Mouse (Mus musculus) heart, adult 18-20 months (tissue): ENCODE data around the gene Mknk2. TPM values are rescaled to one million over a fixed set of nuclear protein-coding genes. Genes with fewer than 3 reads are reported as not detected.

ENCODE experiments used
- DNase-seq, 2 experiments: peaks; one replicate each; pipeline ENCODE4 v3.0.0; 2021 to 2022; ENCODE audit warnings: mixed read lengths in 1 of 2
- total RNA-seq, 2 experiments: library from RNA; stranded (reverse); gene quantifications; 2 replicates each; pipeline ENCODE4 v1.2.3; 2021

Mknk2 gene
- total RNA-seq, 2 experiments from 2014 or later: 185 to 204 TPM

DNA sequence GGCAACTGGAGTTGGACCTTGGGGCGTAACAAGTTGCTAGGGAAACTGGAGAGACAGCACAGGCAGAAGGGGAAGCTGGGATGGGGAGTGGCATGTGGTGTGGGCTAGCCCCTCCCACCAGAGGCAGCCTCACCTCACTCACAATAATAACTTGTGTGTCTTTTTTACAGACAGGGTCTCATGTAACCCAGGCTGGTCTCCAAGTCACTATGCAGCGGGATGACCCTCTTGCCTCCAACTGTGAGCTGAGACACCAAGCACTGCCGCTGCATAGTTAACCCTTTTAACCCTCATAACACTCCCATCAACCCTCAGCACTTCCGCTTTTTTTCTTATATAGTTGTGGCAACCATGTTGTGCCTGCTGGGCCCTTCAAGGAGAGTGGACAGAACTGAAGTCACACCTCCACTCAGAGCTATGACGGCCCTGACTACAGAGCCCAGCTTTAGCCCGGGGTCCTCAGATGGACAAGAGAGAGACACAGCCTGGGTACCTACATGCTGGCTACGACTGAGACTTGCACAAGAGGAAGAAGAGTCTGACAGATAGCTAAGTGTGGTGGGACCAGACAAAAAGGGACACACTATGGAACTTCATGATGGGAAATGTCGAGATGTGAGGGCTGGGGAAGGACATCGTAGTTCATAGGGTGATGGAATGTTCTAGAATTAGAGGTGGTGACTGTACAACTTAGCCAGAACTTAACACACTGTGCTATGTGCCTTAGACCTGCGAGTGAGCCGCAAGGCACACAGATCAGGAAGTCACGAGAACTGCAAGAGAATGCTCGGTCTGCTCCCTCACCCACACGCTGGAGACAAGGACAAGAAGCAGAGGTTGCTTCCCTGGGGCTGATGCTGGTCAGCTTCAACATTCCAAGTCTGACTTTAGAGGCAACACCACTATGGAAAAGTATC, 14.6 kb upstream of the Mknk2 start:
- DNase-seq: peak in 1 of 2 experiments; percentile 66

DNA sequence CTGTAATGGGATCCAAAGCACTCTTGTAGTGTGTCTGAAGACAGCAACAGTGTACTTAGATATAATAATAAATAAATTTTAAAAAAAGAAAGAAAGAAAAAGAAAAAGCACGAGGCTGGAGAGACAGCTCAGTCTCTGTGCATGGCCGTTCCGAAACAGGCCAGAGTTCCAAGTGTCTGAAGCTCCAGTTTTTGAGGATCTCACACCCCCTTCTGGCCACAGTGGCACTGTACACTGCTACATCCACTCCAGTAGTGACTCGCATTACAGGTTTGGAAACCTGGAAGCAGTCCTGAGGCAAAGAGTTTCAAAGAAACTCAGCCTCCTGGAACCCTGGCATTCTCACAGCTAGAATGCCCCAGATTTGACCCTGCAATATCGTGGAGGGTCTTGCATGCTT, 9.9 kb upstream of the Mknk2 start:
- DNase-seq: peak; percentile 84 to 86

DNA sequence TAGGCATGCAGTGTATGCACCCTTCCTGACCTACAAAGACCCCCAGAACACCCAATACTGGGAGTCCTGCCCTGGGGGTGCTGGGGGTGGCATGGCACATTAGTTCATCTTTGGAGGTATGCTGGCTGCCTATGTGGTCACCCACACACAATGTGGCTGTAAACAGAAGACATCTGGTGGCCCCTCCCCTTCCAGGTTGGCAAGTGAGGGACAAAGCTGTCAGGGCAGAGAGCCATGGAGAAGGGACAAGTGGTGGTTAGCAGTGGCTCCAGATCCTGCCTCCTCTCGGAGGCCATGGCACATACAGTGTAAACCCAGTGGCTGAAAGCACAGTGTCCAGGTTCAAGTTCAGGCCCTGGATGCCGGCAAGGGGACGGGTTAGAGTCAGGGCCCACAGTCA, 8.7 kb upstream of the Mknk2 start:
- DNase-seq: no peak

DNA sequence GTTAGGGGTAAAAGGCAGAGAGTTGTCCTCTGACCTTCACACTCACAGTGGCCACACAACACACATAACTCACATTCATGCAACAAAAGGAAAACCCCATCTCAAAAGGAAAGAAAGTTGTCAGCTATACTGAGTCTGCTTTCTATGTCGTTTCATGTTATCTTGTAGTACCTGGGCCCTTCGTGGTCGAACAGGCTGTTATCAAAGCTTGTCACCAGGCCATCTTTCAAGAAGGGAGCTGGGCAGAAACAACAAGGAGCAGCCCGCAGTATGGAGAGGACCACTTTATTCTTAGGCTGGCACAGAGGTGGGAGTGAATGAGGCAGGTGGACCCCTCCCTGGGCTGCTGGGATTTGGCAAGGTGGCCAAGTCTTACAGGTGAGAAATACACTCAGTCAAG, 7.1 kb upstream of the Mknk2 start:
- no peak for DNase-seq

DNA sequence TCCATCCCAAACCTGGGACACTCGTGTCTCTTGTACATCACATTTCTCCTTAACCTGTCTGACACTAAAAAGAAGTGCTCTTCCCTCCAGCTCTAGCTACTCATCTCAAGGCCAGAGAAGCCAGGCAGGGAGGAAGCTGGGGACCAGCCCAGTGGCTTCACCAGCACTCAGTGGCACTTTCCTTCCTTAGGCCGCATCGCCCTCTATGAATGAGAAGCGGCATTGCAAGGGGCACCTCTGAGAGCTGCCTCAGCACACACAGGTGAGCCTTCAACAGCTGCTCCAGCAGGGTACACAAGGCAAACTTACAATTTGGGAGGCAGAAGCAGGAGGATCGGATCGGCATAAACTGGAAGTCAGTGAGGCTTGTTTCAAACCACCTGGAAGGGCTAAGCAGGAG, 6.3 kb upstream of the Mknk2 start:
- peak; percentile 71 to 81 for DNase-seq

DNA sequence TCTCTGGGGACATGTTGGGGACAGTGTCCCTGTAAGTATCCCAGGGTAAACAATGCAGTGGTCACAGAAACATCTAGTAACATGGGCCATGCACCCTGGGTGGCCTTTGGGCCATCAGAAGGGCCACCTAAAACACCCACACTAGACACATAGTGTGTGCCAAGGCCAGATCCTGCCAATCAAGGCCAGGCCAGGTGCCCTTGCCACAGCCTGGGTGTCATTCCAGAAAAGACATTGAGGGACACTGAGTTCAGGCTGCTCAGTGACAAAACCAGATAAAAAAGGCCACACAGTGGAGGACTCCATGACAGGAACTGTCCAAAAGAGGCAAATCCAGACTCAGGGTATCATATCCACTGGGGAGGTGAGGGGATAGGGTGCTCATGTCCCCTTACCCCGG, 5.7 kb upstream of the Mknk2 start:
- DNase-seq: no peak

DNA sequence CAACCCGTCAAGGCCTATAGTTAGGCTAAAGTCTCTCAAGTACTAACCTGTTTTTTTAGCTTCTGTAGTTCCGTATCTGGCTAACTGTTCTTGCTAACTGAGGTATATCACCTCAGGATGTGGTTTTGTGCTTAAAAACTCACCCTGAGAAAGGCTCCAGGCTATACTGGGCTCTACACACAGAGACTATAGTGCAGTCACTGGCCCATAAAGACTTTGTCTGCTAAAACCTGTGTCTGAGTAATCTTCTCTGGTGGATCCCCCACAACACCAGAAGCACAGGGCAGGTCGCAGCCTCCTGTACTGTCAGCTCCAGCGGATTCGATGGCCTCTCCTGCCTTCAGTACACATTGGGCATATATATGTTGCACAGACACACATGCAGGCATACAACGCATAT, 4.1 kb upstream of the Mknk2 start:
- no peak for DNase-seq

DNA sequence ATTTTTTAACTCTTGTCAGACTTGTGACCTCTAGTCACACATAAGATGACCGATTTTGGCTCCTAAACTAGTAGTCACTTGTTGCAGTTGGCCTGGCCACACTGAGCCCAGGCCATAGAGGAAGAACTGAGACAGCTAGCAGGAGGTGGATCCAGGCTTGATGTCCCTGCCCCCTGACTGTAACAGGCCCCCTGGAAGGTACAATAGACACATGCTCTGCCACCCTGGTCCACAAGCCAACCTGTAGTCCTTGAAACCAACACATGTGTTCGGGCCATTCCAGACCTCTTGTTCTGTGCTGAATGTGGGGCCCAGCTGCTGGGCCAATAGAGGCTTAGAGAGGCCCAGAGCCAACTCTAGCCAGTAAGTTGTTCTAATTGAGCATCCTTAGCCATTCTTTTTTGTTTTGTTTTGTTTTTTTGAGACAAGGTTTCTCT, 2.4 kb upstream of the Mknk2 start:
- no peak for DNase-seq

DNA sequence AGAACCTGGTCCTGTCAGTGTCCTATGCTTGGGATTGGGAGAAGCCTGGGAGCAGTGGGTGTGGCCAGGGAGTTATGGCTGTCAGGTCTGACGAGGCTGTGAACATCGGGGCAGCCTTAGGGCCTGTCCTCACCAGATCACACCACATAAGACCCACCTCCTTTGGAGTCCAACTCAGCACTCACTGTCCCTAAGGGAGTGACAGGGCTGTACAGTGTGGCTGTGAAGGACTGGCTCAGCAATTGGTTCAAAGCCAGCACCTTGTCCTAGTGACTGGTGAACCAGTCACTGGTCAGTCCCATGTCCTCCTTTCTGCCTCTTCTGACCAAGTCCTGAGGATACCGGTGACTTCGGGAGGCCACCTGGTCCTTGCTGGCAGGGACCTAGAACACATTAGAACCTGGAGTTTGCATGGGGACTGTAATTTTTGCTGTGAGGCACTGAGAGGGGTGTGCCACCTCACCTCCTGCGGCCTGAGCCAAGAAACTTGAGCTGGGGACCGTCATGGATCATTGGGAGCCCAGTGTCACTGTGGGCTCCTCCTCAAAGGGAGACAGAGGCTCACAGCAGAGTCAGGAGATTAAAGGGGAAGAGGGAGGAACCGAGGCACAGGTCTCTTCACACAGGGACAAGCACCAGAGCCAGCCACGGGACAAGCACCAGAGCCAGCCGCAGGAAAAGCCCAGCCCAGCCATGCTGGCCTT, 1.8 kb upstream of the Mknk2 start:
- peak in 1 of 2 experiments; percentile 60 for DNase-seq

DNA sequence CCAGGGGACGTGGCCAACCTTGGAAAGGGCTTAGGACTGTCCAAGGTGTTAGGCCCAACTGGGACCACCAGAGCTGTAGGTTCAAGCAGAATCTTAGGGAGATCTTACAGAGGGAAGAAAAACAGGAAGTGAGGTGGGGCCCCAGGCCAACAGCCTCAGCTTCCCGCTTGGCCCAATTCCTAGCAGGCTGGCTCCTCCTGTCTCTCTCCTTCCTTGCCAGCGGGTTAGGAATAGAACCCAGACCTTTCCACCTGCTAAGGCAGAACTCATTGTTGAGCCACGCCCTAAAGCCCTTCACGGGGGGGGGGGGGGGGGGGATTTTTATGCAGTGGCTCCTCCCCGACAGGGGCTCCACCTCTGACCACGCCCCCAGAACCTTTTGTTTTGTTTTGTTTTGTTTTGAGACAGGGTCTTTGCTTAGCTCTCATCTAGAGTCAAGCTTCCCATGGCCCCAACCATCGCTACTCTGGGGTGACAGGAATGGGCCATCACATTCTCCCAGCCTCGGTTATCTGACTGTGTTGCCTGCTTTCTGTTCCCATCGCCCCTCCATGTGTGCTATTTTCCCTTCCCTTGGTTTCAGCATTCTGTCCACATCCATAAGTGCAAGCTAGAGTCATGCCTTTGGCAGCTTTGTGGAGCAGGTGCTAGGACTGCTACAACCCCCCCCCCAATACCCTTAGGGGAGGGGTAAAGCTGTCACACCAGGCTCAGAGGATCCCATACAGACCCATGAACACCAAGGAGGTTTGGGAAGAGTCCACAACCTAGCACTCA, 877 bp upstream of the Mknk2 start:
- peak; percentile 47 to 80 for DNase-seq

DNA sequence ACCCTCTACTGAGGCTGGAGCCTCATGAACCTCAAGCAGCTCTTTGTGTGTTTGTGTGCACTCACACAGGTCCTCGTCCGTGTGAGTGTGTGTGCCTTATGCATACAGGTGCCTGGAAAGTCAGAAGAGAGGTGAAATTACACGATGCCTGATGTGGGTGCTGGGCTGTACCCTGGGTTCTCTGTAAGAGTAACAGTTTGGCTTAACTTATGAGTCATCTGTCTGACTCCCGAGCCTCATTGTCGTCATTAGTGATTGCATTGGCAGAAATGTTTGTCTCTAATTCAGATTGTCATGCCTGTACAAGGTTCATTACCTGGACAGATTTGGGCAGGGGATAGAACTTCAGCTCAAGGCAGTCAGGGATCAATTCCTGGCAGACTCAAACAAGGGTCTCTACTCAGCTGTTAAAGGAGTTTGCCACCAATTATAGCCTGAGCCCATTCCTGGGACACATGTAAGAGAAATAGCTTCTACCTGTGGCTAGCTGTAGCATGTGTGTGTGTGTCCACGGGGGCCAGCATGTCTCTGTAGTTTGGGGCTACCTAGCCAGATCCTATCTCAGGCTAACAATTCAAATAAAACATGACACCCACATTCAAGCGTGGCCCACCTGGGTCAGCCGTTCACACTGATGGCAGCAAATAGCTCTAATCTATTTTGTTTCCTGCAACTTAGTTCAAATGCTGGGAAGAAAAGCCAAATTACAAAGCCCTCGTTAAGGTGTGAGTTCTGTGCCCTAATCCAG, 610 bp downstream of the Mknk2 start:
- DNase-seq: peak in 1 of 2 experiments; percentile 47

DNA sequence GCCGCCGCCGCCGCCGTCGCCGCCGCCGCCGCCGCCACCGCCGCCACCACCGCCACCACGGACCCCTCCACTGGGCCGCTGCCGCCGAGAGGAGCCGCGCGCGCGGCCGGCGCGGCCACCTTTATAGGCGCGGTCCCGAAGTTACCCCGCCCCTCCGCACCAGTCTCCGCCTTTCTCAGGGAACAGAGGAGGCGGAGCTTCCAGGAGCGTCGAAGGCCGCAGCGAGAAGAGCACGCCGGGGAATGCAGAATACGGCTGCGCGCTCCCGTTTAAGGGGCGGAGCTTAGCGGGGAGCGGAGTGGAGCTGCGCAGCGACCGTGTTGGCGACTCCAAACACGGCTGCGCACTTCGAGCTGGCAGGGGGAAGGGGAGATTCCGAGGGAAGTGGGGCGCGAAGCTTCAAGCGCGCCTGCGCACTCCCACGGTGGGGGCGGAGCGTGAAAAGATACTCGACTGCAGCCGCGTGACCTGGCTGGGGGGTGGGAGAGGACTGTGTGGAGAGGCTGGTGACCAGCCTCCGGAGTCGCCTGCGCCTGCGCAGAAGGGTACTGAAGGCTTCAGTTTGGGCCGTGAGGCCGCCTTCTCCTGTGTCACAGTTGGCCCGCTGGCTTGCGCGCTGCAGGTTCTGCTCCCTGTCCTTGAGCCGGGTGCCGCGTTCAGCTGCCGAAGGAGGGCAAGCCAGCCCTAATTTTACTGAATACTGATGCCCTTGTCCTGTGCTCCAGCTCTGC, 1.5 kb downstream of the Mknk2 start:
- DNase-seq: peak; percentile 99 to 100

DNA sequence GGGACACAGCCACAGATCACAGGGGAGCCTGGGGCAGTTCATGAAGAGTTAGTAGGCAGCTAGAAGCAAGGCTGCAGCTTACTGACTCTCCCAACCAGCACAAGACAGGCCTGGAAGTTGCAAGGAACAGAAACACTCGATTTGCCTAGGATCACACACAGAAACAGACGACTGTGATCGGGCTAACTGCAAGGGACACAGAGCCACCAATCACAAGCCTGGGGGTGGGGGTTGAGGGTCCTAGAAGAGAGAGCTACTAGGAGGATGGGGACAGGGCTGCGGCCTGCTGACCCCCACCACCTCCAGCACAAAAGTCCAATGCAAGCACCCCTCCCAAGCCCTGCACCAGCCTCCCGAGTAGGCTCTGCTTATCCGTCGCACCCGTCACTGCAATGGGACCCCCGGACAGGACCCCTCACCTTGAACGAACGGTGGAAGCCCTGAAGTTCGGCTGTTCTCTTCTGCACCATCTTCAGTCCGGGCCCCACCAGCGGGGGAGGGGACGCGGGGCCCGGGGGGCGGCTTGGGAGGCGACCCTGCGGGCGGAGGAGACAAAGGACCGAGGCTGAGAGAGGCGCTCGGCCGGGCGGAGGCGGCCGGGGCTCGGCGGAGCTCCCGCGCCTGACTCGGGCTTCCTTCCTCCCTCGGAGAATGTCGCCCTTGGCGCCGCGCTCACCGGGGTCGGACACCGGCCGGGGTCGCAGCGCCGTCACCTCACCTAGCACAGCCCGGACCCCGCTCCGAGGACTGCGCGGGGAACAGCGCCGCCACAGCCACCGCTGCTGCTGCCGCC, 2.3 kb downstream of the Mknk2 start:
- DNase-seq: peak in 1 of 2 experiments; percentile 67

DNA sequence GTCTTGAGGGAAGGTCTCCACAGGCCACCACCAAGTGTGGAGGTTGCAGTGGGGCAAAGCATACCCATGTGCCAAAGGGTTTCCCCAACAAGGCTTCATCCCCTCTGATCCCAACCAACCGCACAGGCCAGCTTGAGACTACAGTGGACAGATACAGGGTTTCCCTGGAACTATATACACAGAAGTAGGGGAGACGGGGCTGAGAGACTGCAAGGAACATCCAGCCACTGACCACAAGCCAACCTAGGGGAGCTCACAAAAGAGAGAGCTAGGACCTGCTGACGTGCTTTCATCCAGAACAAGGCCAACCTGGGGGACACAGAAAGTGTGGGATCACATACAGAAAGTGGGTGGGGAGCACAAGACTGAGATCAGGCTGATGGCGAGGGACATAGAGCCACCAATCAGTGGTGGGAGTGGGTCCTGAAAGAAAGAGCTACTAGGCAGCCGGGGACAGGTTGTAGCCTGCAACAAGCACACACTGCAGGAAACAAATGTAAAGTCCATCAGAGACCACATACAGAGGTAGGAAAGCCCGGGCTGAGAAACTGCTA, 3.0 kb downstream of the Mknk2 start:
- no peak for DNase-seq

DNA sequence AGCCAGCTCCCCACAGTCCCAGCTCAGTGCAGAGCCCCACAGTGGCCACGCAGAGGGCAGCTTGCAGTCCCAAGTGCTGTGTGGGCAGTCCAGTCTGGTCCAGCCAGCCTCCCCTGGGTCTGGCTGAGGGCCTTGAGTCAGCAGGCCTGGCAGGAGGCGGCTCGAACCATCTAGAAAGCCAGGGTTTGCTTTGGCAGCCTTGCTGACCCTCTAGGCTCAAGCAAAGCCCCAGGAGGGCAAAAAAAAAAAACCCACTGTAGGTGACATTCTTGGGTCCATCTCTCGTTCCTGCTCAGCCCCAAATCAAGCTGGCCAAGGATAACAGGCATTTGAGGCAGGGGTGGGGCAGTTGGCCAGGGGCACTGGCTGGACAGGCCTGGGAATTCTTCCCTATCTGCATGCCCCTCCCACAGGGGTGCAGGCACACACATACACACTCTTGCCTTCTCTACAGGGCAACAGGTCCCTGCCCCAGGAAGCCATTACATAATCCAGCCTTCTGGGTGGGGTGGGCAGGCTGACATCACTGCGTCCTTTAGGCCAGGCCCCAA, 3.7 kb downstream of the Mknk2 start:
- peak; percentile 82 to 89 for DNase-seq

DNA sequence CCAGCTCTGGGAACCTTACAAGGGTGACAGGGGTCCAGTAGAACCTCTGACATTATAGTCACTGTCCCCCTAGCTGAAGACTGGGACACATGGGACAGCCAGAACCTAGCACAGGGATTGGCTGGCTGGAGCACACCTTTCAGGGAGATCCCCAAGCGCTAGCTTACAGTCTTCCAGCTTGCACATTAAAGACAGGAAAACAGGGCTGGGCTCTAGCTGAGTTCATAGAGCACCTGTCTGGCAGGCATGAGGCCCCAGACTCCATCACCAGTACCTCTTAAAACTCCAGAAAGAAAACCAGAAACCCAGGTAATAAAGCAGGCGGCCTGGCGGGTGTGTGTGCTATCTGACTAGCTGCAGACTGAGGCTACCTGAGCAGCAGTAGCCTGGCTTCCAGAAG, 4.2 kb downstream of the Mknk2 start:
- DNase-seq: no peak

DNA sequence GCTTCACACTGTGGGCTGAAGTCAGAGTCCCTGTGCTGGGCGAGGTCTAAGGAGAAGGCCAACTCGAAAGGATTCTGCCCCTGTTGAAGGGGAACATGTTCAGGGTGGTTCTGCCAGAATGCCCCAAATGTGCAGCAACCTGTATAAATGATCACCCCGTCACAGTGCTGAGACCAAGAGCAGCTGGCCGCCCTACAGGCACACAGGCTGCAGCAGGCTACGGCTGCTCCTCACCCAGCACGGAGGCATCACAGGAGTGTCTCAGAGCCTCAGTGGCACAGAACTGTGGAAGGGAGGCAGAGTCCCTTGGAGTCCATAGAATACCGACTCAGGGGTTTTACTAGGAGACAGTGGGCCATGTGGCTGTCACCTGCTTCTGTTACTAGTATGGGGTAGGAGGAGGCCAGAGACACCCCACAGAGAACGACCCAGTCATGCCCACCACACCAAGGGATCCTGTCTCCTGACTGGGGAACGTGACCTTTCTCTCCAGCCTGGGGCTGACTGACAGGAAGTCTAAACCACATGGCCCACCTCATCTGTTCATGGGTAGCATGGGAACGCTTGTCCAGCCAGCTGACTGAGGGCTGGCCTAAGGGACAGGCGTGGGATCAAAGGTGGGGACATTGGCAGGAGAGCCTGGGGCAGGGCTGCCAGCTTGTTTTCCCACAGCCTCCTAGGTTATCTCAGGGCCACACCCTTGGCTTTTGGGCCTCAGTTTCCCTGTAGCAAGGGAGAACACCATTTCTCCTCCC, 5.8 kb downstream of the Mknk2 start:
- peak; percentile 66 to 74 for DNase-seq

DNA sequence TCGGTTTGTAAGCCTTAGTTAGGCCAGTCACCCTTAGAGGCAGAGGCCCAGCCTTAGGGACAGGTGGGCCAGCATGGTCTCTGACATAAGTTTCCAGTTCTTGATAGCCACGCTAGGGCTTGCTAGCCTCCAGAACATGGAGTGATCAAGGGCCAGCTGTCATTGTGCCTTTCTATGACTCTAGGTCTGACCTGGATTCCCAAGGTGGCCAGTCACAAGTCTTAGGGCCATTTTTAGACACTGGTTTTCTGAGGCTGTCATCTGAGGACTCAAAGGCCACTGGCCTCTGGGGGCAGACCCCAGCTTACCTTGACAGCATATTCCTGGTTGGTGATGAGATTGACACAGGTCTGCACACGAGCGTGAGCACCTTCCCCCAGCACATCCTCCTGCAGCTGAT, 6.7 kb downstream of the Mknk2 start:
- no peak for DNase-seq

DNA sequence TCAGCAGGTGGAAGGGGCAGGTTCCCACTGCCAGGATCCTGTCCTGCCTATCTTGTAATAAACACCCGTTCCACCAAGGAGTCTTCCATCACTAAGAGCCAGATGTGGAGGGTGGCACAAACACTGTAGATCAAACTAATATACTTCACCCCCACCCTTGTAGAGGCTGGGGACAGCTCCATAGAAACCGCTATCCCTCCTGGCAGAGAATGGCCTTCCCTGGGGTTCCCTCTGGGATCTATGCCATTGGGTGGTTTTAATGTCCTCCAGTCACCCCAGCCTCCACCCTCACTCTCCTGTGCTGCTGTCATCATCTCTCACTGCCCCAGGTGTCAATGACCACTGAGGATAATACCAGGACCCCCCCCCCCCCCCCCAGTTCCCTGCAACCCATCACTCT, 7.4 kb downstream of the Mknk2 start:
- no peak for DNase-seq
